Mouse (Mus musculus): ENCODE results near the gene Ccdc91.

Gene Ccdc91

GRCm38 (mm10) chr6:147573137-147573536 lies 97.5 kb downstream of the Ccdc91 start:
- no peak for DNase-seq (ENCODE audit: low spot score in 2 of 2)

- peak in 1 of 2 experiments; percentile 4 for DNase-seq (ENCODE audit: low spot score in 2 of 2)
These were observed 99.0 kb downstream of the Ccdc91 start for GRCm38 (mm10) chr6:147574454-147575182.

DNA sequence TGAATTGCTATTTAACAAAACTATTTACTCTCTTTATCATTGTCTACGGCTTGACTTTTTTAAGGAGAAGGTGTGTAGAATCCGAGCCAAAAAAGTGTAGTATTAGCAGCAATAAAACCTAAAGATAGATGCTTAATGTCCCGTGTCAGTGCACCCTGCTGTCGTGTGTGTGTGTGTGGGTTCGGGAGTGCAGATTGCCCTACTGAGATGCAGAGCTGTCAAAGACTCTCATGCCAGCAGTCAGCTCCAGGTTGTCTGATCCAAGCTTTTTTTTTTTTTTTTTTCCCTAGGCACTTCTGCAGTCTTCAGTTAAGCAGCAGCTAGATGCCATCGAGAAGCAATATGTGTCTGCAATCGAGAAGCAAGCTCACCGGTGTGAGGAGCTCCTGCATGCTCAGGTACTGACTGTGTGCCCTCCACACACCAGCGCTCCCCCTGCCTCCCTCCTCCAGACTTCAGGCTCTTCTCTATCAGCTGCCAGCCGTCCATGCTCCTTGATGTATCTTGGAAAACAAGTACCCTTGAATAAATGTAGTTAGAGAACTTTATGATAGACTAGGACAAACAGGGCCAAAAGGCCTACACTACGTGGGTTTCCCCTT lies 99.7 kb downstream of the Ccdc91 start:
- no peak for DNase-seq (ENCODE audit: low spot score in 2 of 2)

- DNase-seq (ENCODE audit: low spot score in 2 of 2), result no peak
These were observed 112.0 kb downstream of the Ccdc91 start for GRCm38 (mm10) chr6:147587675-147588074.

GRCm38 (mm10) chr6:147606666-147607065 lies 131.0 kb downstream of the Ccdc91 start:
- DNase-seq (ENCODE audit: low spot score in 2 of 2), result no peak

DNA sequence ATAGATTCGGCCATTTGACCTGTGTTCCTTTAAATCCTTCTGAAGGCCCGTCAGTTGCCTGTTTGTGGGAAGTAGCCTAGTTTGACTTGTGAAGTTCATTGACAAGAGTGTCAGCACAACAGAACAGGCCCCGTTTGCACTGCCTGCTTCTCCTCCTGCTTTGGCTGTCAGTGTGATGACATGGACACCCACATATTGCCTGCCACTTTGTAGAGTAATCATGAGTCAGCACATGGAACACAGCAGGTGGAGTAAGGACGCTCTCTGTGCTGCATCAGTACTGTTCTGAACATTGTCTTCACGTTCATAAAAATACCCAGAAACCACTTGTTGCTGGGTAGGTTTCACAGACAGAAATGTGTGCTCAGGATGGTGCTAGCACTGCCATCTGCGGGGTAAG lies 132.0 kb downstream of the Ccdc91 start:
- no peak for DNase-seq (ENCODE audit: low spot score in 2 of 2)

DNA sequence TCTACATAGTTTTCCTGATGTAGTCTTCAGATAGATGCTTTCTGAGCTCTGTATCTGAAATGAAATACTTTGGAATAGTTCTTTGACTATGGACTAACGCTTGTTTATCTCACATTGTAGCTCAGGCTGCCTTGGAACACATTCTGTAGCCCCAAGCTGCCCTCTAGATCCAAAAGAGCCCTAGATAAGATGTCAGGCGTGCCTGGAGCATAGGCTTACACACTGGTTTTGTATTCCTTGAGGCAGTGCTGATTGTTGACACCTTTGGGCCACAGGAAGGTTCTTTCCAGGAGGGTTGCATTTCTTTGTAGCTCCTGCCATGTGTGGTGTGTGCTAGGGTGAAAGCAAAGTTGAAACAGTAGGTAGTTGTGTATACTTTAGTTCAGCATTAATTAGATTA lies 139.7 kb downstream of the Ccdc91 start:
- DNase-seq (ENCODE audit: low spot score in 2 of 2), result no peak

GRCm38 (mm10) chr6:147623142-147623541 lies 147.5 kb downstream of the Ccdc91 start:
- no peak for DNase-seq (ENCODE audit: low spot score in 2 of 2)

- no peak for DNase-seq (ENCODE audit: low spot score in 2 of 2)
These were observed 160.8 kb downstream of the Ccdc91 start for GRCm38 (mm10) chr6:147636464-147636863.

GRCm38 (mm10) chr6:147643875-147644274 lies 168.2 kb downstream of the Ccdc91 start:
- DNase-seq (ENCODE audit: low spot score in 2 of 2), result no peak

GRCm38 (mm10) chr6:147644391-147644790 lies 168.8 kb downstream of the Ccdc91 start:
- DNase-seq (ENCODE audit: low spot score in 2 of 2), result no peak

- no peak for DNase-seq (ENCODE audit: low spot score in 2 of 2)
These were observed 170.9 kb downstream of the Ccdc91 start for GRCm38 (mm10) chr6:147646401-147646968.

- no peak for DNase-seq (ENCODE audit: low spot score in 2 of 2)
These were observed 182.4 kb downstream of the Ccdc91 start for GRCm38 (mm10) chr6:147658025-147658424.

DNA sequence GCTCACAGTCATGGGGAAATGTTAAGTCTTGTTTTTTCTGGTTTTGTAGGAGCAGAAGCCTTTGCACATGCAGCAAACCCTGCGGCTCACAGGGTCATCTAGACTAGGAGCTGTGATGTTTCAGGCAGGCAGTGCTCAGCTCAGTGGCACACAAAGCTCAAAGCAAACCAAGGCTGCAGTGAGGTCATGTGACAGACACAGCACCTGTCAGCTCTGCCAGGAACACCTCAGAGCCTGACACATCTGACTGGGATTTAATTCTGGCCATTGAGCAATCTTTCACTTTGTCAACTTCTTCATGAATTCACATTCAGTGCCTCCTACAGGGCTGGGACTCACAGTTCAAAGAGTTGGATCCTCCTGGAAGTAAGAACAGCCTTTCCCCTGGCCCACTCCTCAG lies 185.1 kb downstream of the Ccdc91 start:
- no peak for DNase-seq (ENCODE audit: low spot score in 2 of 2)

DNA sequence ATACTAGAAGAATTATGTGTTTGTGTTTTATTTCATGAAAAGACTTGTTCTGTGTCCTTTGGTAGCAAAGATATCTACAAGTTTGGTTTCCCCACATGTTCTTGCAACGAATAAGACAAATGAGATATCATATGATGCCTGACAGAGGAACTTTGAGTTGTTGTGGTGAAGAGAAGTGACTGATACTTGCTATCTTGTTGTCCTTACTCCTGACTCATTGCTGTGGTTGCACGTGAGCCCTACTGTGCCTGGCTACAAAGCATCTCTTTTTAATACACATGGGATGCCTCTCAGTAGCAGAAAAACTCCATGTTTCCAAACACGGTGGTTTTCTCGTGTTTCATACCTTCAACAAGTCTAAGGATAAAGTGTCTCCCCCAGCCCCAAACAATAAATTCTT lies 186.2 kb downstream of the Ccdc91 start:
- no peak for DNase-seq (ENCODE audit: low spot score in 2 of 2)

DNA sequence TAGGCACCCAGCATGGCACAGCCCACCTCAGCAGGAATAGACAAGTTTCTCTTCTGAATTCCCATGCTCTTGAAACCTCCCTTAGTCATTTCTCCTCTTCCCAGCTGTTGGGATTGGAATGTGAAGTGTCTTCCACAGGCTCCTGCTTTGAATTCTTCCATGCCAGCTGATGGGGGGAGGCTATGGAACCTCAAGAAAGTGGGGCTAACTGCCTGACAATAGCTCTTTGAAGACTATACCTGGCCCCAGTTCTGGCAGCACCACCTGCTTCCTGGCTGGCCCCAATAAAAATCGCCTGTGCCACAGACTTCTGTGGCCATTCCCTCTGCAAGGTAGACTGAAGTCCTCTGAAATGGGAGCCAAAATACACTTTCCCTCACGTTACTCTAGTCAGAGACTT lies 187.0 kb downstream of the Ccdc91 start:
- no peak for DNase-seq (ENCODE audit: low spot score in 2 of 2)

DNA sequence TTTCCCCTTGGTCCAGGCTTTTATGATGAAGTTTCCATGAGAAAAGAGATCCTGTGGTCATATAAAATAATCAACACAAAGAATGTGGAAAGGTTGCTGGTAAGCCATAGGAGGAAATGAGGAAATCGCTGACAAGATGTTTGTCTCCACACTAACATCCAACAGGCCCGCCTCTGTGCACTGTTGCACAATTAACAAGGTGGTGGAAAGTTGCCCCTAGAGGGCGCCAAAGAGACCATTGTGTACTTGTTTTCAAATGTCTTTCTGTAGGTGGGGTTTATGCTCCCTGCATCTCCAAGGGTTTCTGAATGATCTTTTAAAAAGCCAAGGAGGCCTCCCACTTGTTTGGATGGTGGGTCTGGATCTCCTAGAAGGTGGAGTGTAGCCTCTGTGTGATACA lies 188.7 kb downstream of the Ccdc91 start:
- DNase-seq (ENCODE audit: low spot score in 2 of 2), result peak in 1 of 2 experiments; percentile 62

DNA sequence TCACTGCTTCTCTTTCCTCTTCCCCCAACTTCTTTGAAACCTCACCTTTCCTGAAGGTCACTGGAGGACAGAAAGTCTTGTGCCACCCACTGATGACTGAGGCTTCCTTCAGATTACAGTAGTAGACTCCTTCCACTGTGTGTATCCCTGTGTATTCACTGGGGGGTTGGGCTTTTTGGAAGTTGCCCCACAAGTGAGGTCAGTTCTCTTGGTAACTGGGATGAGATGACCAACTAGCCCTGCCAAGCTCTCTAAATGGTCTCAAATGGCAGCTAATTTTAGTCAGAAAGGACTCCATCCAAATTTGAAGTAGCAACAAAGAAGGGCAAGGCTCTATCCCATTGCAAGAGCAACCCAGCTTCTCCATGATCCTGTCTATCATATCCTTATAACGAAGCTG lies 195.7 kb downstream of the Ccdc91 start:
- DNase-seq (ENCODE audit: low spot score in 2 of 2), result no peak

DNA sequence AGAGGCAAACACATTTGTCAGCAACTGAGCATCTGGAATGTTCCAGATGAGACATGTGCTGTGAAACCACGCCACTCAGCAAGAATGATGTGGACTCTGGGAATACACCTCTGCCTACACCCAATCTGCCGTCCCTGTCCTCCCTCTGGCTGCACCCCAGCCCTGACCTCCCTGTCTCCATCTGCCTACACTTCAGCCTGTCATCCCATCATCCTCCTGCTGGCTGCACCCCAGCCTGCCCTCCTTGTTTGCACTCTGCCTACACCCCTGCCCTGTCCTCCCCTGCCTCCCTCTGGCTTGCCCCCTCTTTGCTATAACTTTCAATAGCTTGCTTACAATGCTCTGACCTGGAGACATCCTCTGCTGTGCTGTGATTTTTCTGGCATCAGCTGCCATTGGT lies 196.9 kb downstream of the Ccdc91 start:
- DNase-seq (ENCODE audit: low spot score in 2 of 2), result no peak

- DNase-seq (ENCODE audit: low spot score in 2 of 2), result no peak
These were observed 199.6 kb downstream of the Ccdc91 start for GRCm38 (mm10) chr6:147675022-147675733.

DNA sequence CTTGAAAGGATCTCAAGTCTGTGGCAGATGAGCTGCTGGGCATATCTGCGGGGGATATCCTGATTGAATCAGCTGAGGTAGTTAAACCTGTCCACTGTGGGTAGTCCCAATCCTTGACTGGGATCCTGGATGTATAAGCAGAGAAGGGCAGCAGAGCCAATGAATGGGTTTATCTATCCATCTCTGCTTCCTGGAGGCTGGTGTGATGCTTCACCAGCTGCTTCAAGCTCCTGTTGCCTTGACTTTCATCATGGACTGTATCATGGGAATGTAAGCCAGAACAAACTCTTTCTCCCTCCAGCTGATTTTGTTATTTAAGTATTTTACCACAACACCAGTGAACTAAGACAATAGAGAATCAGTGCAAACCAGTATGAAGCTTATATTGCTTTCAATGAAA lies 200.6 kb downstream of the Ccdc91 start:
- no peak for DNase-seq (ENCODE audit: low spot score in 2 of 2)

All from cerebellum, postnatal 4 days (tissue).